Mouse (Mus musculus): ENCODE measurements at regions not wholly inside any gene's neighbourhood (a gene's known extent, or its start where the extent isn't known, plus 50 kb on each side); places are given as distances from the start of the nearest gene placed in this dataset.
A peak's percentile ranks its signal among the peaks of the same experiment; 100 is the strongest.

GRCm38 (mm10) chr12:107026821-107027220, 461.6 kb upstream of the 3110018I06Rik start:
- DNase-seq (ENCODE audit: inconsistent ontology term): no peak

DNA sequence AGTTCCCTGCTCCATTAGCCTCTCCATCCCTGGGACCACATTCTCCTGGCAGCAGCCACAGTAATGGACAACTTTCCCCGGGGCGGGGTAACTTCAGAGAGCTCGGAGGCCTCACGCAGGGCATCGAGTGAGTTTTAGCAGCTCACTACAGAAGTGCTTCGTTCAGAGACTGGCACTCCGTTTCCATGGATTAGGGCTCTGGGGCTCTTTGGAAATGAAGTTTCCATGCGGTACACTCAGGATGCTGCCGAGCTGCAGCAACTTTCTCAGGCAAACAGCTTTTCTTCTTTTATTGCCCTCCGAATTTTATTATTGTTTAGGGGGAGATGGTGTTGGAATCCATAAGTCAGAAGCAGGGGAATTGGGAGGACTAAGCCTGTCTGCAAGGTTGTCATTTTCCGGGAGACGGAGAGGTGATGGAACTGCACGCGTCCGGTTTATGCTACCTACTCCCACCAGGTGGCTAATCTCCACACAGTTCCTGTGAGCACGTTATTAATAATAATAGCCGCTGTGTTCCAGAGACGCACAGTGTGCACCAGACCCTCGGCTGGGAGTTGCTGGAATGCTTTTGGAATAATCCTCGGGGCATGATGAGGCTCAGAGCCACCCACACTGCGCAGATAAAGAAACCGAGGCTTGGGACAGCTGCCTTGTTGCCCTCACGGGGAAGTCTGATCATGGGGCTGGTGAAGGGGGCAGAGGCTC, 460.4 kb upstream of the 3110018I06Rik start:
- DNase-seq (ENCODE audit: inconsistent ontology term): no peak

- DNase-seq (ENCODE audit: inconsistent ontology term): no peak
Measured at GRCm38 (mm10) chr12:107028985-107029384, 459.4 kb upstream of the 3110018I06Rik start.

DNA sequence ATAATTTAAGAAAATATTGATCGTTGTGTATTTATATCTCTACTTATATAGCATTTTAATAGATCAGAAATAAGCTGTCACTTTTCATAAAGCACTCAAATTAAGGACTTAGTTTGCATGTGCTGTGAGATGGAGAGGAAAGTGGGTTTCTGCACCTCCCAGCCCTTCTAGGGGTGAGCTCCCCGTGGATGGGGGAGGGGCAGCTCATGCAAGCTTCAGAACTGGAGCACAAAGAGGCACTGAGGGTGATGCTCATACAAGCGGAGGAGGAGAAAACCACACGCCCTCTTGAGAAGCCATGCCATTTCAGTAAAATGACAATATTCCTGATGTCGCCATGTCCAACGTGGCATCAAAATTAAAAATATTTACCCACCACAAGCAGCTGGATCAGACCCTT, 452.1 kb upstream of the 3110018I06Rik start:
- DNase-seq (ENCODE audit: inconsistent ontology term): no peak

DNA sequence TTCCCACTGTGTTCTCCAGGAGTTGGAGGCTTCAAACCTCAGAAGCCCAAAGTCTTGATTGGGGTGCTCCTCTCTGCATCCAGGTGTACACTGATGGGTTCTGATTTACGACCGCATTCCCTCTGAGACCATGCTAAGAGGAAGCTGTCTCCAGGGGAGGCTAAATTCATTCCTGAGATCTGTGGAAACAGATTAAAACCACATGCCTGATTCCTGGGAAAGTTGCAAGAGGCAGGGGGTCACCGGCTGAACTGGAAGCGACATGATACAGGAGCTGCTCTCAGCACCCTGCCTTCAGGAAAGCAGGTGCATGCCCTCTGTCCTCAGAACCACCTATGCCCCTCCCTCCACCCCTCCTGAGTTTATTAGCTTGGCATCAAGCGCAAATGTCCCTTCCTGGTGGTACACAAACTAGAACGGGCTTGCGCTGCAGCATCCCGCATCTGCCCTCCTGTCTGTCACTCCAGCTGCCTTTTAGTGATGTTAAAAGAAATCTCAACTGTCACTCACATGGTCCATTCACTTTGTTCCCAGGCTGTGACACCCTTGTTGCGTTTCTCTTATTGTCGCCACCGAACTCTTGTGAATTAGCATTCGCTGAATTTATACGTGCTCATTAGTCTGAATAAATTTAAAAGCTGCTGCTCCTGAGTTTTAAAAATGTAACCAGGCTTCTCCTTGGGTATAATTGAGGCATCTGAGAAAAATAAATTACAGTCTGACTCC, 446.3 kb upstream of the 3110018I06Rik start:
- no peak for DNase-seq (ENCODE audit: inconsistent ontology term)

- DNase-seq (ENCODE audit: inconsistent ontology term): no peak
Measured at GRCm38 (mm10) chr12:107046496-107046895, 441.9 kb upstream of the 3110018I06Rik start.

DNA sequence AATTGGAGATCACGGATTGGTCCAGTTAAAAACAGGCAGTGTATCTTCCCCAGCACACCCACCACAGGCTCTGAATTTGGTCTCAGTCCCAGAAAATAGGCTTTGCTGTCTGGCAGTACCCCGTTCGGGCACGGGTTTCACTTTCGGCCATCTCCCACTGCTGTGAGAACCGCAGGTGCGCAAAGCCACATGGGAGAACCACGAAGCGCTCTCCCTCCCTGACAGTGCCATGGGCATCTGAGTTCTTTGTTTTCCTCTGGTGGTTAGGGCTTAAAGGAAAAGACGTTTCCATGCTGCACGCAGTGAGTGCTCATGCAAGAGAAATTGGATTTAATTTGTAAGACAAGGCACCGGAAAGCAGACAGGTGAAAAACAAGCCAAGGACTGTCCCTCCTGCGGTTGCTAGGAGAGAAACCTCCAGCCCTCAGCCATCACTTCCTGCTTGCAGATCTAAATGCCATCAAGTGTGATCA, 441.3 kb upstream of the 3110018I06Rik start:
- peak; percentile 30 for DNase-seq (ENCODE audit: inconsistent ontology term)

- DNase-seq (ENCODE audit: inconsistent ontology term): no peak
Measured at GRCm38 (mm10) chr12:107050891-107051635, 437.4 kb upstream of the 3110018I06Rik start.

- DNase-seq (ENCODE audit: inconsistent ontology term): no peak
Measured at GRCm38 (mm10) chr12:107052136-107052535, 436.3 kb upstream of the 3110018I06Rik start.

DNA sequence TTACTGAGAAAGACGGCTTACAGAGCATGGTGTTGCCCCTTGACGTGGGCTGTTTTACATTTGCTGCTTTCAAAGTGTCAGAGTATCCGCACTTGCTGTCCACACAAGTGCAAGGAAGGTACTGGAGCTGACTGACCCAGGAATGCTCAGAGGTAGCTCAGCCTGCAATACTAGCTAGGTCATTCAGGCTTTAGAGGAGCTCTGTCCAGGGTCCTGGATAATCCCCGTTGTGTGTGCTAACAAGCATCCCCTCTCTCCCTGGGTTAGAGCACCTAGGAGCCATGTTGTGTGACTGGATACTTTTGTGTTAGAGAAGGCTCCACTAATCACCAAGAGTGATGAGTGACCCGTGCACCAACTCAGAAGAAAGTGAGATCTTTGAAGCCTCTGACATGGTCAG, 431.9 kb upstream of the 3110018I06Rik start:
- peak; percentile 41 for DNase-seq (ENCODE audit: inconsistent ontology term)

DNA sequence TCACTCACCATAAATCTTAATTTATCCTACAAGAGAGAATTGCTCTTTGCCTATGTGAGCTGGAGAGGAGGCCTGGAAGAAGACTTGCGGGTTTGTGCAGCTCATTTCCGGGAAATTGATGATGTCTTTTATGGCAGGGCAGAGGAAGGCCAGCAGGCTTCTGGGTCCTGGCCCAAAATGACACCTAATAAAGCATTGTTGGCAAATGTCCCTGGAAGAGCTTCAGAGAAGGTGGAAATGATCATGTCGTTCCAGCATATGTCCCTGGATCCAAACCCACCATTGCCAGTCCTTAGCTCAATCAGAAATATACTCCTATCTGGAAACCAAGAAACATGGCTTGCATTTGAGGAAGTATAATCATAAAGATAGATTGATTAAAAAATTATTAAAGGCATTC, 427.9 kb upstream of the 3110018I06Rik start:
- no peak for DNase-seq (ENCODE audit: inconsistent ontology term)

GRCm38 (mm10) chr12:107067346-107067745, 421.1 kb upstream of the 3110018I06Rik start:
- peak; percentile 71 for DNase-seq (ENCODE audit: inconsistent ontology term)

DNA sequence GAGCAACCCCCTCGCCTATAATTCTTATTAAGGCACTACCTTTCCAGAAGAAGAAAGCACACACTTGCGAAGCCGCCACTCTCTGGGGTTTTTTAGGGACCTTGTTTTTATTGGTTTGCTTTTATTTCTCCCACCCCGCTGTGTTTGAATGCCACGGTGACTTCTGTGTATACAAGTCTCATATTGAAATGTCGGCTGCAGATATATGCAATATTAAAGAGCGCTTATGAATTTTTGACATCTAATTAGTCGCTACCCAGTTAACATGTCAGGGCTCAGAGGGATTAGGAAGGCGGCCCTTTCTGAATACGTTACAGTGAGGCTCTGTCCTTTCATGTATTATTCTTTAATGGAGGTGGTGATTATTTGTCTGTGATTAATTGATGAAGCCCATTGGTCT, 405.9 kb upstream of the 3110018I06Rik start:
- DNase-seq (ENCODE audit: inconsistent ontology term): no peak

GRCm38 (mm10) chr12:107085058-107085905, 403.1 kb upstream of the 3110018I06Rik start:
- DNase-seq (ENCODE audit: inconsistent ontology term): peak; percentile 45

GRCm38 (mm10) chr12:107085906-107086655, 402.4 kb upstream of the 3110018I06Rik start:
- no peak for DNase-seq (ENCODE audit: inconsistent ontology term)

DNA sequence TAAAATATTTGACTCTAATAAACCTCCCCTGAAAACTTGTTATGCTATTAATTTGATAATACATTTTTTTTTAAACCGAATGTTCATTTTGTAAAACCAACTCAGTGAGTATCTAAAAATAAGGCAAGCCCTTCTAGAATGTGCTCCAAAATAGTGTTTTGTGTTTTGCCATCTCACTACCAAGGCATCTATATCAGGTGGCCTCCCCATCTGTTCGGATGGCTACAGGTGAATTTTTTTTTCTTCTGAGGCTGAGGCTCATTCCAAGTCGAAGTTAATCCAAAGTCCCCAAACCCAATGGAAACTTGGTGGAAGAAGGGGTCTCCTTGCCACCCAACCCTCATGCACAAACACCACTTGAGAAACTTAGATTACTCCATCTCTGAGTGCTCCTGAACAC, 396.3 kb upstream of the 3110018I06Rik start:
- no peak for DNase-seq (ENCODE audit: inconsistent ontology term)

DNA sequence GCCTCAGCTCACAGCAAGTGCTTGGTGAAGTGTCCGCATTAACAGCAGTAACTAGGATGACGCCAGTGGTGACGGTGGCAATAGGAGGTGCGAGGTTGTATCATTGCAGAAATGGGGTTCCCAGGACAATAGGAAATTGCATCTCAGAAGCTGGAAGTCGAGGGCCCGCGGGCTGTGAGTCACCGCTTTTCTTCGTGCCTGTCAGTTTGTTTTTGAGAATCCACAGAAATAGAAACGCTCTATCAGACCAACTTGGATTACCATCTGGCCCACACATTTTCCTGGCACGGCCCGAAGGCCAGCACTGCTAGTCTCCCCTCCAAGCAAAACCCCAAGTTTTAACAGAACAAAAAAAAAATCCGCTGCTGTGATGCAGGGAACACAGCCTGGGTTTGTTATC, 395.1 kb upstream of the 3110018I06Rik start:
- no peak for DNase-seq (ENCODE audit: inconsistent ontology term)

GRCm38 (mm10) chr12:107095409-107095808, 393.0 kb upstream of the 3110018I06Rik start:
- DNase-seq (ENCODE audit: inconsistent ontology term): no peak

GRCm38 (mm10) chr12:107104570-107104969, 383.9 kb upstream of the 3110018I06Rik start:
- no peak for DNase-seq (ENCODE audit: inconsistent ontology term)

DNA sequence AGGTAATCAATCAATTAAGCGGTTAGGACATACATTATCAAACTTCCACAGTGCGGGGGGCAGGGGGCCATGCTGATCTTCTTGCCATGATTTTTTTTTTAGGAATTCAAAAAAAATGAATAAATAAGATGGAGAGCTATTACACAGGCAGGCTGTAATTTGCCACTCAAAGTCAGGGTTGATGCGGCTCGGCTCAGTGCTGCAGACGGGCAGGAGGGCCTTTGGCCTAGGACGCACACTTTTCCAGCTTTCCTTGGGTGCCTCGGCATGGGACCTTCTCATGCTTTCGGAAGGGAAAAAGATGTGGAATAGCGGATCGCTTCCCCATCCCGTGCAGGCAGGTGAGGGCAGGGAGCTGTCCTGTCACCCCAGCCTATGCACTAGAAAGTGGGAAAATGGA, 383.4 kb upstream of the 3110018I06Rik start:
- DNase-seq (ENCODE audit: inconsistent ontology term): no peak

Measured in Muller cell, postnatal 12 days (primary cell).